Mouse (Mus musculus) layer of hippocampus, adult 11-12 months (tissue): ENCODE measurements around the gene Prex1.

Source experiments
- DNase-seq: peaks from one replicate; pipeline ENCODE4 v3.0.0; 2022; ENCODE audit warnings: low spot score

Gene Prex1

DNA sequence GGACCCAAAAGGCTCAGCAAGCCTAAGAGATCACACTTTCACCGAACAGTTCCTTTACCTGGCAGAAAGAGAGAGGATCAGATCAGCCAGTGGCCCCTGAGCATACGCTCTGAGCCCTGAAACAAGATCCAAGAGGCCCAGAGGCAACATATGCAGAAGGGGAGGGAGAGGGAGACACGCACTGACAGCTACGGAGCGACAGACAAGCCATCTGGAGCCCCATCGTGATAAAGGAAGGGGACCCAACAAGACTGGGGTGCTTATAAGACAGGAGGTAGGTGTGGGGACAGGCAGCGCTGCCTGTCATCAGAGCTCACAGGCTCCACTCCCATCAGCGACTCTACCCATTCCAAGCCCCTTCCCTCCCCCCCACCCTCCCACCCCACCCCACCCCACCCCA lies 27.8 kb downstream of the Prex1 start:
- no peak for DNase-seq

DNA sequence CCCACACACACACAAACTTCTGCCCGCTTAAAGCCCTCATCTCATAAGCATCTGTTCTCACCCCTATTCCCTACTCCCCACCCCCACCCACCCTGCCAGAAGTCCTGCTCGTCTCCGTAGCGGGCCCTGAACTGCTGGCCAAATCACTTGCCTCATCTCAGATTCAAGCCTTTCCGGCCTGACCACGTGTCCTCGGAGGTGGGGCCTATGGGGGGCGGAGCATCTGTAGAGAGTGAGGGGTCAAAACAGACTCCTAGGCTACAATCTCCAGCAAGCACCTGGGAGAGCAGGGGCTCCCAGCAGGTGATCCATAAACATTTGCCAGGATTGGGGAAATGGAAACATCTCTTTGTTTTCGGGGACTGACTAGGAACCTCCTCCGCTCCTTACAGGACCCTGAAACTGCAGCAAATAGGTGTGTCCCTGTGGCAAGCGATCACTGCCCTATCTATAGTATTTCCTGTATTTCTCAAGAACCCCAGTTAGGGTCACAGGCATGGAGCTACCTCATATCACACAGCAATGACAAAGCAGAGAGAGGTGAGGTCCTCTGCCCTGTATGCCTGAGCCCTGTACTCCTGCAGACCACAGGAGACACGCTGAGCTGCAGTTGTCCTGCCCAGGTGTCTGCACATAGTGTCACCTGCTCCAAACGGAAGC lies 29.6 kb downstream of the Prex1 start:
- DNase-seq, result no peak

DNA sequence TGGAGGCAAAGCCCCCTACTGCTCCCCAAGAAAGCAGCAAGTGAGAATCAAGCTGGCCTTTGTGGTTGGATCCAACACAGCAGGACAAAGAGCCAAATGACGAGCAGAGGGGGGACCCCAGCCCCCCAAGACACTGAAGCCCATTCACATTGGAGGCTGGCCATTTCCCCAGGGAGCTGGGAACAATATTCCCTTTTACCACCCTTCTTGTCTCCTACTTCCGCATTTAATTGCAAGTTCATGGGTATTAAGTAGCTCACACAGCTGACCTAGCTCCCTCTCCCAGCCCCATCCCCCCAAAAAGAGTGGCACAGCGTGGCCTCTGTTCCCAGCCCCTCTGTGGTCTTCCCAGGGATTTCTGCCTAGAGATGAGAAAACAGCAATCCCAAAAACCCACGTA lies 30.8 kb downstream of the Prex1 start:
- DNase-seq, result peak; percentile 55

DNA sequence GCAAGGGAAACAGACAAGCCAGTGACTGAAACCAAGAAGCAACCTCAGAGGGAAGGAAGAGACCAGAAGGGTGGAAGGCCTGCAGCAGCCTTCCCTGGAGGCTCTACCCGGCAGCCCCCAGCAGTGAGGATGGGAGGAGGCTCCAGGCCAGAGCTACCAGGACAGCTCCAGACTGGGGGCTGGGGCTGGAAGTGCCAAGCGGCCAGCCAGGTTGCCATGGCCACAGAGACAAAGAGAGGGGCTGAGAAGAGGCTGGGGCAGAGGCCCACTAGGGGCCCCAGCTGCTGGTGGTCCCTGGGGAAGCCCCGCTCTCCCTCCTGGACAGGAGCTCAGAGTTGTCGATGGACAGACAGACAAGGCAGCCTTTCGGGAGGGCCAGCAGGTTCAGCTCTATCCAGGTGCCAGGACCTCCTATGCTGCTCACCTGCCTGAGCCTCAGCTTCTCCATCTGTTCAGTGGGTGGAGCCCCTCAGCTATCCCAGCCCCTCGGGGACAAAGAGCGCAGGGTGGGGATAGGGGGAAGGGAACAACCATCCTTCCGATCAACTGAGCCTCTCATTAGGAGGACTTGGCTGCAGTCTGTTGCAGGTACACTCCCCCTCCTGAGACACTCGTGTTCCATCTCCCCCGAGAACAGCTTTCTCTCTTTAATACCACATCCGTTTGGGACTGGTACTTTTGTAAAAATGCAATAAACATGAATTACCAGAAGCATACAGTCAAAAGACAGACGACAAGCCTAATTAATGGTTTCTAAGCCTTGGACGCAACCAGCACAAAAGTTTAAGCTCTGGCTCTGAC lies 34.5 kb downstream of the Prex1 start:
- no peak for DNase-seq

DNA sequence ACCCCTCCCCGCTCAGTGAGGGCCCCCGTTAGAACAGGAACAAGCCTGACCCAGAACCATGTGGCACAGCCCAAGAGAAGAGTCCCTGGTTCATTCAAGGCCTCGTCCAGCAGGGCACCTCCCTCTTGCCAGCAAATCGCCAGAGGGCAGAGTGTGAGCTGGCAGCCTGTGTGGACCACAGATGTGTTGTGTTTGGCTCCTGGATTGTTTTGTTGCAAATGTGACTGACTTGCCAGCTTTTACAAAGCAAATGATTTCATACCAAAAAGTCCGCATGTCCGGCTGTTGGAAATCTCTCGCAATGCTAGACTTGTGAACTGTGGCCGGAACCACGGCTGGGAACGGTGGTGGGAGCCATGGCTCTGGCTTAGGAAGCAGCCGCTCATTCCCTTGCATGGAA lies 36.7 kb downstream of the Prex1 start:
- DNase-seq, result no peak

DNA sequence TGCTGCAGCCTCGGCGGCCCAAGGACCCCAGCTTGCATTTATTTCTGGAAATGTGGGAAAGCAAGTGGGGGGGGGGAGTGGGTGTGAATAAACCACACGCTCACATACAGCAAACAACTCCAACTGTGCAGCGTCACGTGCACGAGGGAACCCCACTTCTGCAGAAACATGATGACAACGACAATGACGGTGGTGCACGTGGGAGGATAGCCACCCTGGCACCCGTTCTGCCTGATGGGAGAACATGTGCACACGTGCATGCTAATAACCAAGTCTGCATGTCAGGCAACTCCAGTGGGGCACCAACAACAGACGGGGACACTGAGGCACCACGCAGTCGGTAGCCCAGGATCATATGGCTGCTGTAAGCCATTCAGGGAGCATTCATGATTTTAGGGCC lies 37.1 kb downstream of the Prex1 start:
- peak; percentile 55 for DNase-seq

DNA sequence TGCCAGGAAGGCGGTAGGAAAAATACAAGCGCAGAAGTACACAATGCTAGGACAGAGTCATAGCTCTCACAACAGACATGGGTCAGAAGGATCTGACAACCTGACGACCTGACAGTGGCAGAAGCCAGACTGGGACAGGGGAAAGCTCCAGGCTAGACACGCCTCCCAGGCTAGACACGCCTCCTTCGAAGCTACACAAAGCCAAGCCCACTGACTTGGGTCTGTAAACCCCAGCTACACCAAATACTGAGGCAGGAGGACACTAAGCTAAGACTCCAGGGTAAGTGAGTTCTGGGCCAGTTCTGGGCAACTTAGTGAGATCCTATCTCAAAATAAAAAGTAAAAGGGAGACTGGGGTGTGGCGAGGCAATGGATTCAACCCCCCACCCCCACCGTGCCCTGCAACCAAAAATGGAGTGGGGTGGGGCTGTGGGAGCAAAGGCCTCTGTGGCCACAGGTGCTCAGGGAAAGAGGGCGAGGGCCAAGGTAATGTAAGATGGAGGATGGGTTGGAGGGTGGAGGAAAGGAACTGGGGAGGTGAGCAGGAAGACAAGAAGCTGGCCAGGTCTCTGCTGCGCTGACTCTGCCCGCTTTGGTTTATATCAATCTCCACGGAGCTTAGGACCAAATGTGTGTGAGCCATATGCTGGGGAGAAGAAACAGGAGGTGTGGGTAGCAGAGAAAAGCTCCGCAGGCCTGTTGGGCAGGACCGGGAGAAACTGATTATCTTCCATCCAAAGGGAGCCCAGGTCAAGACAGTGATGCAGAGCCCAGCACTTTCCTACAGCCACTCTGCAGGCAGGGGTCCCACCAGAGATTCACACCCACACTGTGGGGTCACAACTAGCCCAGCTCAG lies 37.8 kb downstream of the Prex1 start:
- DNase-seq, result no peak

DNA sequence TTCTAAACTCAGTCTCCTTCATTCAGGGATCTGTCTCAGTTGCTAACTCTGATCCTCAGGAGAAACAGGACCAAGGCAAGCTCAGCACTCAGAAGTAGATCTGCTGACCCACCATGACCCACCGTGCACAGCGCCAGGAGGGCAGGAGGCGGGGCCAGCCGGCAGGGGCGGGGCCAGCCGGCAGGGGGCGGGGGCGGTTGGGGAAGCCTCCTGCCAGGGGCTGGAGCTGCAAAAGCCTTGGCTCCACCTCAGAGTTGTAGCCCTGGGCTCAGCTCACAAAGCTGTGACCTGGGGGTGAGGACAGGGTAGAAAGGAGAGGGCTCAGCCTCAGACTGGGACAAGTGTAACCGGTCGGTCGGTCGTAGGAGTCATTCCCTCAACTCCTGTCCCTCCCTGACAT lies 38.9 kb downstream of the Prex1 start:
- DNase-seq, result no peak

DNA sequence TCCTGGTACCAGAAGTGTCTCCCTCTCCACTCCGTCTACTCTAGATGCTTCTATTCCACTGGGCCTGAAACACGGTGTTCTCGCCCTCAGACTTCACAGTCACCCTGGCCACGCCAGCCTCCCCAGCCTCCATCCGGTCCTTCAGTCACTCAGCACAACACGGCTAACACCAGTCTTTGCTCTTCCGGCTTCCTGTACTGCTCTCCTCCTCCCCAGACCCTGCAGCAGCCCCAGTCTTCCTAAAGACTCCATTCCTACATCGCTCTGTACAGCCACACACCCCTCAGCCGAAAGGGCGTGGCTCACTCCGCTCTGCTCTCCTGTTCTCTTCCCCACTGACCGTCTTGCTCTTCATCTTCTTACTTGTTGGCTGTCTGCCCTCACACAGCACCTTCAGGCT lies 39.7 kb downstream of the Prex1 start:
- DNase-seq, result no peak

DNA sequence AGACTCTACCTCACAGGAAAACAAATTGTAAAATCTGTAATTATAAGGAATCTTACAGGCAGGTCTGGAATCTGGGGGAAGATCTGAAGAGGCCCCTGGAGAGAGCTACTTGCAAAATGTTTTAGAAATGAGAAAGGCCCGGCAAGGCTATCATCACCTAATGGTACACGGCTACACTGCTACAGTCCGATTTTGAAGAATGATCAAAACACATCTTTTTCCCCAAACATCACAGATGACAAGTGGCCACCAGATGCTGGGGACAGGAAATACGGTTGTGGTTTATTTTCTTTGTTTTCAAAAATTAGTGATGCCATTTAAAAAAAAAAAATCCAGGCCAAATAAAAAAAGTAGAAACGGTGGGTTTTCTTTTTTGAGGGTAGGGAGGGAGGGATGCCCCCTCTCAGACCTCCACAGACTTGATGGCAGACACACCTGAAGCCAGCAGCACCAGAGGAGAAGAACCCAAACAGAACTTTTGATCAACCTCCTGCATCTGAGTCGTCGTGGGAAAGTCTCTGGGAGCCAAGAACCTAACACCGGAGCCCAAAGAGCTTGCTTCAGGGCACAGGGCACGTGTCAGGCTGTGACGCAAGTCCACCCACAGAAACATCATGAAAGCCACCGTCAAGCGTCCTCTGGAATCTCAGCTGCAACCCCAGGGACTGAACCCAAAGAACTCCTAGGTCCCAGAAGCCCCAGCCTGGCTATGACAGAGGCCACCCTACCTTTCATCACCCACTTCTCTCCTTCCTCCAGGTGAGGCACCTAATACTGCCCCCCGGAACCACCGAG lies 41.3 kb downstream of the Prex1 start:
- DNase-seq, result no peak

DNA sequence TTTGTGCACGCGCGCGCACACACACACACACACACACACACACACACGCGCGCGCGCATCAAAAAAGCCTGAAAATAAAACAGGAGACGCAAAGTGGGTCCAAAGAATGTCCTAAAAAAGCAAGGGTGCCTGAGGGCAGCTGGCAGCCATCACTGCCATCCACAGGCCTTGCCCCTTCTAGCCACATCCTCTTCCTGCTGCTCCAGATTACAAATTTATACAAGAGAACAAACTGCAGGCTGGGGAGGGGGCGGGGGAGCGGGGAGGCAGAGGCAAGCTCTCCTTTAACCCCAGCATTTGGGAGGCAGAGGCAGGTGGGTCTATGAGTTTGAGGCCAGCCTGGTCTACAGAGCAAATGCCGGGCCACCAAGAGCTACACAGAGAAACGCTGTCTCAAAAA lies 42.0 kb downstream of the Prex1 start:
- no peak for DNase-seq

DNA sequence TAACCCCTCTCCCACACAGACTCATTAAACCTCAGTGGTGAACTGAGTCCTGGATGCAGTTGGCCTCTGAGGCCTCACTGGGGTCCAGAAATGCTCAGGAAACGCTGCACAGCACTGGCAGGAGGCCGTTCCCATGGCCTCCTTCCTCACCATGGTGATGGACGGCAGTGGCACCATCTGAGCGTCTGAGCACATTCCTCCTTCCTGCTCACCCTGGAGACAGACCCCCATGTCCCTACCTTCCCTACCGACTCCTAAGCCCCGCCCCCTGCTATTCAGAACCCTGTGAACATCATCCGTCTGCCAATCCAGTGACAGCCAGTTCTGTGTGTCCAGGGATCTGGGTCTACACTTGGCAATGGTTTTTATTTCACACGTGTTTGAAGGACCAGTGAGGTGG lies 42.6 kb downstream of the Prex1 start:
- DNase-seq, result no peak

DNA sequence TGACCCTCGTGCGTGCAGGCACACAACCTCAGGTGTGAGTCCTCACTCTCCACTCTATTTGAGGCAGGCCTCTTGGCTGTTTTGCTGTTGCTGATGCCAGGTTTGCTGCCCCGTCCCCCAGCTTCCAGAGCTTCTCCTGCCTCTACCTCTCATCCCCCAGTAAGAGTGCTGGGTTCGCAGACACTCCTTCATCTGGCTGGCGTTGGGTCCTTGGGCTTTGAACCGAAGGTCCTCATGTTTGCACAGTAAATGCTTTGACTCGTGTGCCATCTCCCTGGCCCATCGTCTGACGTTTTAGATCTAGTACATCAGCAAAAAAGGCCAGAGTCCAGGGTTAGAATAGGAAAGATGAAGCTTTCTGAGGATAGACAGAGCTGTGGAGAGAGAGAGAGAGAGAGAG lies 43.7 kb downstream of the Prex1 start:
- DNase-seq, result no peak

DNA sequence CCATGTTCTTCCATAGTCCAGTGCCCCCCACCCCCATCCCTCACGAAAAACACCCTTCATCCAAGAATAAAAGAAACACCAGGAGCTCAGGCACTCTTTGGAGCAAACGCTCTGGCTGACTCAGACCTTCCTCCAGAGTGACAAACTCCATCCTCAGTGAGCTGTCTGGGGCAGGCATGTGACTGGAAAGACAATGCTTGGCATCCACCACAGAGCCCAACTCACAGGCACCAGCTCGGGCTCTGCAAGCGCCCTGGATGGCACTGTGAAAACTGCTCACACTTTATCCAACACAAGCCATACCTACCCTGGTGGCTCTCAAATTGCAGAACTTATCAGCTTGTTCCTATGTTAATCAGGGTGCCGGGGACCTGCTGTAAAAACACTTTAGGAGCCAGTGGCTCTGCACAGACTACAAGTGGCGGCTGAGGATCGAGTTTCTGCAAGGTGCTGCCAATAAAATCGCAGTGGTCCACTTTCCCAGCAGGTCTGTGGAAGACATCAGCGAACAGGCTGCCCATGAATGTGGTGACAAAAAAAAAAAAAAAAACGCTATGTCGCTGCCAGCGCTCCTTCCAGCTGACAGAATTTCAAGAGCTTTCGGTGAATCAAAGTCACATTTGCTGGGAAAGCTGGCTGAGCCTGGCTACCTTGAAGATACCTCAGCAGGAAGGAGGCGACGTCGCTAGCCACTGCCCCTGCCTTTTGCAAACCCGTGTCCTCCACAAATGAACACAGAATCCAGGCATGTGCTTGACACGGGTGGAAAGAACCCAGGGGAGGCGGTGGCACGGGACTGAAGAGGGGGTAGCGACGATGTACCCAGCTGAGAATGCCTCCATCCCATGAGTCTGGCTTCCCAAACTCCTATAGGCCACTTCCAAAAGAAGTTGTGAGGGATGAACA lies 45.6 kb downstream of the Prex1 start:
- peak; percentile 62 for DNase-seq

DNA sequence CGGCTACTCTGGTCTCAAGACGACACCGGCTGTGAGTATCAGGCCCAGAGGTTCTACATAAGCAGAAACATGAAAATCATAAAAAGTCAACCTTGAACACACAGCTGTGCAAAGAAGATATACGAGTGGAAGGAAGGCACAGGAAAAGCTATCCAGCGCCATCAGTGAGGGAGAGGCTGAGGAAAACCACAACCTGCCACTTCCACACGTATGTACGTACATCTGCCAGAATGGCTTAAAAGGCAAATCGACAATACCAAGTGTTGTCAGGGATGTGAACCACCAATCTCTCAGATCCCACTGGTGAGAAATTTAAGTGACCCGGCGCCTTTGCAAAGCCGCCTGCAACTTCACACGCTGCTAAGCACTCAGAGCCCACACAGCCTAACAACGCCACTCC lies 47.5 kb downstream of the Prex1 start:
- DNase-seq, result no peak

DNA sequence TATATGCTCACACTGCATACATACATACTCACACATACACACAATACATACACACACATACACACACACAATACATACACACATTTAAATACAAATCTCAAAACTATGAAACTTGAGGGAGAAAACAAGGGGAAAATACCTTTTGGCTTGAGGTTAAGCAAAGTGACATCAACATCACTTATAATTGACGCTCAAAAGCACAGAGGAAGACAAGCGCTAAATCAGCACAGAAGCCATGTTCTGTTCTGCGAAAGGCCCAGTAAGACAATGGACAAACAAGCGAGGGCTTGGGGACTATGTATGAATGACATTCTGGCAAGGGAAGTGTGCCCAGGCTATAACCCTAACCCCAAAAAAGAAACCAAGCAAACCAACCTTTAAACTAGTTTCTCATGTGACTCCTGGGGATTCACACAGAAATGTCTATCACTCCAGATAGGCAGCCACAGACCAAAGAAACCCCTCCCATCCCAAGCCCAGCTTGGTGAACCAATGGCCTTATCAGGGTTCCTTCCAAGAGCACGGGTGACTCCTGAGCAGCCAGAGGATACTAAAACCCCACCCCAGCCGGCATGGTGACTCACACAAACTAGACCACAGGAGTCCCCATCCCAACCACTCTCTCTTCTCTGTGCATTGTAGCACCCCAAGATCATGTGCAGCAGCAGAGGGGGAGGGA lies 48.2 kb downstream of the Prex1 start:
- DNase-seq, result no peak

DNA sequence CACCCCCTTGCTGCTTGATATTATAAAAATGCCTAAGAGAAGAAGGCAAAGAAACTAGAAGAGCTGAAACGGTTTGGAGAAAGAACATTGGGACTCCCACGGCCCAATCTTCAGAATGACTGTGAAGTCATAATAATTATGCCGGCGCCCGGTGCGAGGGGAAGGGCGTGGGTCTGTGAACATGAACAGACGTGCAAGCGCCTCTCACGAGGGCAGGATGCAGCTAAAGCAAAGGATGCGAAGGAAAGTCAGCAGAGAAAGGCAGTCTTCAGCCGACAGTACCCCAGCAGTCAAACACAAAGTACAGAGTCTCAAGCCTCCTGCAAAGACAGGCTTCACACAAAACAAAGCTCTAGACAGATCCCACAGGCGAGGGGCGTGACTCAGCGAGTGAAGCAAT lies 49.1 kb downstream of the Prex1 start:
- no peak for DNase-seq

DNA sequence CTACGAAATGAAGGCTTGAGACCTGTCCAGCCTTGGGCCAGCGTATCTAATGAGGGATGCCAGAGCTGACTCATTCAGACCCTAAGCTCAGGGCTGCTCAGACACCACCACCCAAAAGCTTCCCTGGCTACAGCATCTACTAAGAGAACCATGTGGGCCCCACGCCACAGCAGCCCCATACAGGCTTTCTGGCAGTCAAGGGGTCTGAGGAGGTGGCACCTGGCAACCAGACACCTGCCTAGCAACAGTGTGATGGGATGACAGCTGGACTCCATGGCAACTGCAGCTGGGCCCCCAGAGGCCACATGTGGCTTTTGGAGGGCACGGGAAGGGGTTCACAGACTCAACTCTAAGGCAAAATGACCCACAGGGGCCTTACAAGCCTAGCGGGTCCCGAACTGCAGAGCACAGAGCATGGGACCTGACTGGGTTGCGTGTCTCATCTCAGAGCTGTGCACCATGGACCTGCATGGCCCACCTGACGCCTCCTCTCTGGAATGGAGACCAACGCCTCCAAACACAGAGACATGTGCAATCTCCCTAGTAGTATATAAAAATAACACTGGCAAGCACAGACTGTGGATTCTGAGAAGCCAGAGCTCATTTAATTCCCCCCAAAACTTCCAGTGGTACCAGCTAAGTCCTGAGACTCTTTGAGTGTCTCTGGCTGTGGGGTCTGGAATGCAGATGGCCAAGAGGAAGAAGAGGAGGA lies 50.2 kb downstream of the Prex1 start:
- DNase-seq, result no peak

DNA sequence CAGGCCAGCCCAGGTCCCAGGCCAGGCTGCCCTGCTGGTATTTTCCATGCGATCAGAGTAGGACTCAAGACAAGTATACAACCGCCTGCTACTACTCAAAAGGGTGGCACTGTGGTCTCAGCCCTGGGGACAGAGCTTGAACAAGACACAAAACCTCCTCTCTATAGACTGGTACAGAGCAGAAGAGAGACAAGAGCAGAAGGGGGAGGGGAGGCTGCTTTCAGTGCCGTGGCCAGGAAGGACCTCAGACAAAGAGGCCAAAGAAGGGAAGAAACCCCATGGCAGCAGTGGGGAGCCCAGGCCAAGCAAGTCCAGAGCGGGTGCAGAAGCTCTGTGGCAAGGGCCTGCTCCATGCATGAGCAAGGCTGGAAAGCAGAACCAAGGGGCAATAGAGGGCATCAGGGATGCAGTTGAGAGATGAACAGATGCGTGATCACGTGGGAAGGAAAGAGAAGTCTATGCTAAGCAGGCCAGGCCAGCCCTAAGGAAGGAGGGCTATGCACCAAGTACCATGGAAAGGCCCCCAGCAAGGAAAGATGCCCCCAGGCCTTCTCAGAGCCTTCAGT lies 51.0 kb downstream of the Prex1 start:
- peak; percentile 75 for DNase-seq
